Mouse (Mus musculus) frontal cortex, adult (tissue): ENCODE measurements around the gene Gse1.
A peak's percentile ranks its signal among the peaks of the same experiment; 100 is the strongest.
"Not testable (repeated sequence)": the region's sequence is repeated elsewhere in the genome, so short reads cannot be mapped to it uniquely, and the experiment has no call there.

Experiments used
- ATAC-seq: cut with Nextera tagmentation; 2 replicates; pipeline ENCODE4 v1.9.2; 2017; ENCODE audit warnings: mild to moderate bottlenecking, moderate library complexity, mixed read lengths; ENCODE audit not compliant: low TSS enrichment

The Gse1 gene

DNA sequence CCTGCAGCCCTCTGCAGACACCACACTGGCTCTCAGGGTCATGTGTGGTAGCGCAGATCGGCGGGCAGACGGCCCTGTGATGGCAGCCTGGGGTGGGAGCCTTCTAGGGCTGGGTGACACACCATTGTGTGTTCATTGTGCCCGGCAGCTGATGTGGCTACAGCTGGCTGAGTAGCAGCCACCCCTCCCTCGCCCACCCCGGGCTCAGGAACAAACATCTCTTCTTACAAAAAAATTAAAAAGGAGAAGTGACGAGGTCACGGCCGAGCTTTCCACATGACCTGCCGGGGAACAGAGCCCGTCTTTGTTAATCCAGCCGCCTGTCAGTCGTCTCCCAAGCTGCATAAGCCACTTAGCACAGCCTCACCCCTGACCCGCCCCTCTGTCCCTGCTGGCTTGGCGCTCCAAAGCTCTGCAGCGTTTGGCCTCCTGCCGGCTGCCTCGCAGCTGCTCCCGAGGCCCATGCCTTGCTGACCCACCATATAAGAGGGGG lies 94.7 kb downstream of the Gse1 start:
- peak; percentile 17; the same call in 1 of the 2 replicates for ATAC-seq

DNA sequence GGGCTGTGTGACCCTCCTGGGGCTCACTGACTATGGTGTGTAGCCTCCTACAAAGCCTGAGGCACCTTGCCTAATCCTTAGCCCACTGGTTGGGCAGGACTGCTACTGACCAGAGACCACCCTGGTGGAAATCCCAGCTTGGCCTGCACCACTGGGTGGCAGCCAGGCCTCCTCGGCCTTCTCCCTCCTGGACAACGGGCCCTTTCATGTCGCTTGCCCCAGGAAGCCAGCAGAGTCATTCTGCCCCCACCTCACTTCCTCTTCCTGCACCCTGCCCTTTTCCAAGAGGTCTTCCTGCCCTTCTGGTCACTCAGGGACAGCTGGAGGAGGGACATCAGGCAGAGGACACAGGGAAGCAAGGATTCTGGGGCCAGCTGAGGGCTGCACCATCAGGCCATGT lies 96.3 kb downstream of the Gse1 start:
- no peak for ATAC-seq

DNA sequence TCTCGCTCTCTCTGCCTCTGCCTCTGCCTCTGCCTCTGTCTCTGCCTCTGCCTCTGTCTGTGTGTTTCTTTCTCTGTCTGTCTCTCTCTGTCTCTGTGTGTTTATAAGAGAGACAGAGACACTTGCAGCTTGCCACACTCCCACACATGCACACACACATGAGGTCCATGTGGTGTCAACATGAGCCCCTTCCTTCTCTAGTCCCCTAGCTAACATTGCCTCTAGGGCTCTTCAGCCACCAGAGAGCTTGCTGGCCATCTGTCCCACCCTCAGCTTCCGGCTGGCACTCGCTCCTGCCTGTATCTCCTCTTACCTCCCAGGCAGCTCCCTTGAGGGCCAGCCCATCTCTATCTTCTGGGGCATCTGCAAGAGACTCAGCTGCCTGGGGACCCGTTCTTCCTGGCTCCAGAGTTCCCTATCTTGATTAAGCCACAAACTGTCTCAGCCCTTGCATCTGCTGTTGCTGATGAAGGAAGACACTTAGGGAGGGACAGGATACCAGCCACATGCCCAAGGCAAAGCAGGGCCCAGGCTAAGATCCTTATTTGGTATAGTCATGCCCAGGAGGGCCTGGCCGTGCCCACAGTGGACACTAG lies 97.0 kb downstream of the Gse1 start:
- peak; percentile 32; the same call in 1 of the 2 replicates for ATAC-seq

DNA sequence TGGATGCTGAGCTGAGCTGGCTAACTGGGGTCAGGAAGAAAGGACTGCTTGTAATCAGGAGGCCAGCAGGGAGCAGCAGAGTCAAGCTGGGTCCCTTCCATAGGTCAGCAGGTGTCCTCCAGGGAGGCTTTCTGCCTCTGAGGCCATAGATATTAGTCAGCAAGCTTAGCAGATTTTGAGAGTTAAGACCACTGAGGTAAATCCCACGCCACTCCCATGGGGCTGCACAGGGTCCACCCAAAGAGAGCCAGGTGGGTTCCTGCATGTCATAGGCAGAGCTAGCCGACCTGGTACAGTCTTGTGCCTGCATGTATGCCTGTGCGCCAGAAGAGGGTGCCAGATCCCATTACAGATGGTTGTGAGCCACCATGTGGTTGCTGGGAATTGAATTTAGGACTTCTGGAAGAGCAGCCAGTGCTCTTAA lies 98.9 kb downstream of the Gse1 start:
- no peak for ATAC-seq

DNA sequence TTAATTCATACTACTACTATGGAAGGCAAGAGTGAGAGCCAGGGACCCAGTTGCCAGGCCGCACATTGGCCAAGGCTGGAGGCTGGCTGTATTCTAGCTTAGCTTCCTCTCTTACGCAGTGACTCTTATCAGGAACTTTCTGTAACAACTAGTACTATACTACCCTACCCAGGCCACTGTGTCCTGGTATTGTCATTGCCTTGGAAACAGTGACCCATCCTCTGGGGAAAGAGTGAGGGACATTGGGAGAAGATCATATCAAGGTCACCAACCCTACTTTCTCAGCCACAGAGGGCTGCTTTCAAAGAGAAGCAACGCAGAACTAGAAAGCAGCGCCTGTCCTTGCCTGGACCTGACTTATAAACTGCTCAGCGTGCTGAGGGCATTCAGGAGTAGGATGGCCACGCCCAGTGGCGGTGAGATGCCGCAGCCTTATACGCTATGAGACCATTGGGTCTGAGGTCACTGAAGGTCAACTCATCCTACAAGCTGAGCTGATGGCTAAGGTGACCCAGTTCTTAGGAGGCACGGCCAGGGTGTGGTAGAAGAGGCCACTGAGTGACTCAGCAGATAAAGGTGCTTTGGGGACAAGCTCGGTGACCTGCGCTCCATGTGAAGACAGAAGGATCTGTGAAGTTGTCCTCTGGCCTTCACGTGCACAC lies 100.2 kb downstream of the Gse1 start:
- no peak for ATAC-seq

DNA sequence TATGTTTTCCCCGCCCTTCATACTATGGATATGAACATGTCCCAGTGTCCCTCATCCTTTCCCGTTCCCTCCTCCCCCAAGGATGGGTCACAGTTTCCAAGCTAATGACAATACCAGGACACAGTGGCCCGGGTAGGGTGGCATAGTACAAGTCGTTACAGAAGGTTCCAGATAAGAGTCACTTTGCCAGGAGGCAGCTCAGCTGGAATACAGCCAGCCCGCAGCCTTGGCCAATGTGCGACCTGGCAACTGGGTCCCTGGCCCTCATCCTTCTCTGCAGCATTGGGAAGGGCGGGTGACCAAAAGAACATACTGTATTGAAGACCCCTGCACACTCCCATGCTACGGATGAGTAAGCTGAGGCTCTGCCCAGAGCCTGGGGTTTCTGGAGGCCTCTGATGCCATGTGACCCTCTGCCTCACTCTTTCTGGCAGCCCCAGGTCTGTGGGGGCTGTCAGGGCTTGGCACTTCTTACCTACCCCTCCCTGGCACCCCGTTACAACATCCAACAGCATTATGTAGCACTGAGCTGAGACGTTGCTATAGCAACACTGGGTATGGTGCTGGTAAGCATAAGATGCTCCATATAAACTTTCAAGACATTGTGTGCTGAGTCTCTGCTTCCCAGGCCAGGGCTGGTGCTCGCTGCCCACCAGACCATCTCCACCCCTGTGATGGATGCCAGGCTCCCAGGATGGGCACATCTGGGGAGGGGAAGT lies 100.9 kb downstream of the Gse1 start:
- ATAC-seq, result peak; percentile 80

DNA sequence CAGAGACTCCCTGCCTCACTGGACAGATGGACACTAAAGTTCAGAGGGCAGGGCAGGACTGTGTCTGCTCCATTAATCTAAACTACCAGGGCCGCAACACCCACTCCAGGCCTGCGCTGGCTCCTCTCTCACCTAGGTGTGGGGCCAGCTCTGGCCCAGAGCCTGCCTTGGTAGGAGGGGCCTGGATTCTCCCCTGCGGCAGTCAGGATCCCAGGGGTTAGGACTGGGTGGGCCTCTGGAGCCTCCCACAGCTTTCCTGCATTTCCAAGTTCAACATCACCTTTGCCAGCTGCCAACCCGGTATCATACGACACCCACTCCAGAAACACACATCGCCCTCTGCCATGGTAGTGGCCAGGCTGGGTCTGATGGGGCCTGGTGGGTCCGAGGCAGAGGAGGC lies 102.8 kb downstream of the Gse1 start:
- no peak for ATAC-seq

DNA sequence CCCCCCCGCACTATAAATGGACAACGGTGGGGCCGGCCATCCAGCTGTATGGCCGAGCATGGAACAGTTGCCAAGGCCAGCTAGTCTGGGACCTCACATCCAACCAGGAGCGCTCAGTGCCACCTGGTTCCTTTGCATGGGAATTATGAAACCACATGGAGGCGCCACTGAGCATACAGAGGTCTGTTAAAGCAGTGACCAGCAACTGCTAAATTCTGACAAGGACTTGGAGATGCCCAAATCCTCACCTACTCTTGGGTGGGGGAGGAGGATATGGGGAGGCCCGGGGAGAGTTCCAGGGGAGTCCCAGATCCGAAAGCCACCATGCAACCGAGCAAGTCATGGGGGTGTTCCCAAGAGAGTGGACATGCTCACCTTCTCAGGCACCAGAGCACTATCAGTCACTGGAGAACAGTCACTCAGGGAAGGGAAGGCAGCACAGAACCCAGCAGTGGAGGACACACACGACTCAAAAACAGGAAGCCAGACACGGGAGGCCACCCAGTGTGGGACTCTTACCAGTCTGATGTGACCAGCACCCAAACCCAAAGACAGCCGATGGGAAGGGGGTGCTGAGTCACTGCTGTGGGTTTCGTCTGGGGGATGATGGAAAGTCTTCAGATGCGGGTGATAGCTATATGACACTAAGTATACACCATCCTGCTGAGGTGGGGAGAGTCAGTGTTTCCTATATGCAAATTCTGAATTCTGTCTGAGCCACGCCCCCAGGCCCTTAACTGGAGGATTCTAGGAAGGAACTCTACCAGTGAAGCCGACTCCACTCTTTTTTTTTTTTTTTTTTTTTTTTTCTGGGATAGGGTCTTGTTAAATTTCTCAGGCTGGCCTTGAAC lies 104.3 kb downstream of the Gse1 start:
- no peak for ATAC-seq

DNA sequence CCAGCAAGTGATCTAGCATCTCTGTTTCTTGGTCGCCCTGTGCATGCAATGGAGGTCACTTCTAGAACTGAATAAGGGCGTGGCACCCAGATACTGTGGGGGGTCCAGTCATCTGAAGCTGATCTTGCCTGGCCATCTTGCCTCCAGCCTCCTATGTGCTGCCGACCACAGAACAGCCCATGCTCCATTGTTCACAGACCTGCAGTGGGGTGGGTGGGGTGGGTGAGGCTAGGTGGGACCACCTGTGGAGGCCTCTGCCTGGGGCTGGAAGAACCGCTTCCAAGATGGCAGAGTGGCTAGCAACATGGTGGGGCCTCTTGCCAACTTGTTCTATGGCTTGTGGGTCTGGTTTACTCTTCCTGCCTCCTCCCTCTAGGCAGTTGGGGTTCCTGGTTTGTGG lies 105.4 kb downstream of the Gse1 start:
- no peak for ATAC-seq

DNA sequence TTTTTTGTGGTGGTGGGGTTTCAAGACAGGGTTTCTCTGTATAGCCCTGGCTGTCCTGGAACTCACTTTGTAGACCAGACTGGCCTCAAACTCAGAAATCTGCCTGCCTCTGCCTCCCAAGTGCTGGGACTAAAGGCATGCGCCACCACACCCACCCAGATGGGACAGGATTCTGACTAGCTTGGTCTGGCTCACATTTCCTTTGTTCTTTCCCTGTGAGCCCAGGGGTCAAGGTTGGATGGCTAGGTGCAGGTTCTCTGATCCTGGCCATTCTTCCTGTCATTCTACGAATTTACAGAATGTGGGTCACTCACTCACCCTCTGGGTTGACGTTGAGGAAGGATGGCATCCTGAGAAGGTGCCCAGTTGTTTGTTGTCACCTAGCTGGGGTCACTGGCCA lies 106.0 kb downstream of the Gse1 start:
- ATAC-seq, result not testable (repeated sequence)

DNA sequence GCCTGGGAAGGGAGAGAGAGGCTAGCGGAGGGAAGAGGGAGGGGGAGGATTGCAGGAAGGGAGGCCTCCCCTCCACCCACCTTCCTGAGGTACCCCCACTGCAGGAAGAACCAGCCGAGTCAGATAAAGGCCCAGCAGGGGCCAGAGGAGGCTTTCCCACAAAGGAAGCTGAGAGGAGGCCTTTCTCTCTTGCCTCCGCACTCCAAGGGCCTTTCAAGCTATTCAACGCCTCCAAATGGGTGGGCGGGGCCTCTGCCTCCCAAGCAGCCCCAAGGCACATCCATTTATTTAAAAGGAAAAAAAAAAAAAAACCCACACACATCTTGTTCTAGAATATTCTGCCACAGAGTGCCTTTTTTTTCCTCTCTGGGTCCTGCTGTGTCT lies 106.6 kb downstream of the Gse1 start:
- ATAC-seq, result no peak

DNA sequence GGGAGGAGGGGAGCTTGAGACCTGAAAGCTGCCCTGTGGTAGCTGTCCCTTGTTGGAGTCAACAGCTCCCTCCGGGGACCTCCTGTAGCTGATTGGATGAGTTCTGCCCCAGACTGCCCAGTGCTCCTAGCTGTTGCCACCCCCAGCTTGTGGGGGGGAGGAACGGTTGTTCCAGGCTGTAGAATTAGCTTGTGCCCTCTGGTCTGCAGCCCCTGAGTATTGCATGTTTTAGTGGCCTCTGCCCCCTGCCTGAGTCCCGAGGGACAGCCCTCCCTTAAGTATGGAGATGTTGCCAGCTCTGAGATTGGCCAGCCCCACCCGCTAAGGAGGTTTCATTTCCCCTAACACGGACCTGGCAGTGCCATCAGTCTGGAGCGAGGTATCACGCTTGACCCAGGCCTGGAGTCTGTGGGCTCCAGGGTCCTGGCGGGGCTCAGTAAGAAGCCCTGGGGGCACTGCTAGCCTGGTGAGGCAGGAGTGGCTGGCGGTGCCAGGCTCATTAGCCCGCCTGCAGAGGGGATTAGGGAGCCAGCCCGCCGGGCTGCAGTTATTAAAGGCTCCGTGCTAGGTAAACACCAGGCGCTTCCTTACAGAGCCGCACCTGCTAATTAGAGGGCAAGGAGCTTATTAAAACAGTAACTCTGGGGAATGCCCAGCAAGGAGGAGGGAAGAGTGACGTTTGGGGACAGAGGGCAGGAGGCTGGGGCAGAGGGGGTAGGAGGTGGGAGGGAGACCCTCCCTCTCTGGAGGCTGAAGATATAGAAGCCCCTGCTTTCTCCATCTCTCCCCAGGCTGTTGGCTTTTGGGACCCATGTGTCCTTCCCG lies 107.2 kb downstream of the Gse1 start:
- no peak for ATAC-seq

DNA sequence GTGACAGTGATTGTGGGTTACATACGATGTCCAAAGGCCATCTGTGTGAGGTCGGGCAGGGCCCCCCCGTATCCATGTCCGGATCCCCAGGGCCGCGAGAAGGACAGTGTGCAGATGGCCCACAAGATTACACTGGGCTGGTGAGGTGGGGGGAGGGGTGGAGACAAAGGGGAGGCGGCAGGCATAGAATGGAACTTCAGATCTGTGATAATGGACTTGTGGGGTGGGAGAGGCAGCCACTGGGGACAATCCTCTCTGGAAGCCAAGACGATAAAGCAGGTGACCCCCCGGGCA lies 107.8 kb downstream of the Gse1 start:
- no peak for ATAC-seq

DNA sequence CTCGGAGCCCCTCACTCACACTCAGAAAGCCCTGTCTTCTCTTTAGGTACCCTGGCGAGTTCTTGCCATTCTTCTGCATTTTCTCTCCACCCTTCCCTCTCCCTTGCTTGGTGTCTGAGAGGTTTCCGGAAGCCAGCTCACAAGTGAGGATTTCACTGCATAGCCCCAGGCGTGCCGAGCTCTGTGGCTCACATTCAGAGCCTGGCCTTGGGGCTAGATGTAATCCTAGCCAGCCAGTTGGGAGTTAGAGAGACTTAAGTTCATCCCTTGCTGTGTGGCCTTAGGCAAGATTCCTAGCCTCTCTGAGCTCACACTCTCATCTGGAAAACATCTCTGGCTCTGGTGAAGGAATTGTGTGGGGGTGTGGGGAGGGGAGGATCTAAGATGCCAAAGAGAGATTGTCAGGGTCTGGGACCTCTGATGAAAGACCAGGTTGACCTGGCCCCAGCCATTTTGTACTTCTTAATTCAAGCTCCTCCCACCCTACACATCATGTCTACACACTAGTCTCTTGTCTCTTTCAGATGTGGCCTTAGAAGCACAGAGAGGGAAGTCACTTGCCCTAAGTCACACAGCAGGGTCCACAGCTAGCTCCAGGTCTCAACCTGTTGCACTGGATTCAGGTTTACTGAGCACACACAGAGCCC lies 108.8 kb downstream of the Gse1 start:
- ATAC-seq, result no peak

DNA sequence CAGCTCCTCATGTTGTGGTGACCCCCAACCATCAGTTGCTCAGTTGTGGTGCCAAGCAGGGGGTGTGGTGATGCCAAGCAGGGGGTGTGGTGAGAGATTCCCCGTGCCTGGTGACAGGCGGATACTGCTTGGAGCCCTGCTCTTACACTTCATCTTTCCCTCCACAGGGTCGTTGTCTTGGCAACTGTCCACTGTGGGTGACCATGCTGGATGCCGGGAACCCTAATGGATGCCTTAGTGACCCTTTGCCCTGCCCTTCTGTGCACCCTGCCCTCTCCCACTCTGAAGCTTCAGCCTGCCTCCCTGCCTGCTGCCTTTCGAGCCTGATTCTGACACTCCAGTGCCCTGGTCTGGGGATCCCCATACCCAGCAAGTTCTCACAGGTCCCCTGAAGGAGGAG lies 109.4 kb downstream of the Gse1 start:
- ATAC-seq, result no peak

DNA sequence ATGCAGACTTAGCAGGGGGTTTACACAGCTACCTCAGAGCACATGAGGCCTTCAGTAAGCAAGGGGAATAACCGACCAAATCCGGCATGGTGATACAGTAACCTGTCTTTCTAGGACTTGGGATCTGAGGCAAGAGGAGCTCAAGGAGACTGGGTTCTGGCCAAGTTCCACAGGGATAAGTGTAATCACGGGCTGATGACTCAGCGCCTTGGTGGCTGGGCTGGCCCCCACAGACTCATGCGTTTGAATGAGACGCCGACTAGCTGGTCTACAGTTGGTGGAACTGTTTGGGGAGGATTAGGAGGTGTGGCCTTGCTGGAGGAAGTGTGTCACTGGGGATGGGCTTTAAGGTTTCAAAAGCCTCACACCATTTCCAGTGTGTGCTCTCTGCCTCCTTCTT lies 110.4 kb downstream of the Gse1 start:
- no peak for ATAC-seq

DNA sequence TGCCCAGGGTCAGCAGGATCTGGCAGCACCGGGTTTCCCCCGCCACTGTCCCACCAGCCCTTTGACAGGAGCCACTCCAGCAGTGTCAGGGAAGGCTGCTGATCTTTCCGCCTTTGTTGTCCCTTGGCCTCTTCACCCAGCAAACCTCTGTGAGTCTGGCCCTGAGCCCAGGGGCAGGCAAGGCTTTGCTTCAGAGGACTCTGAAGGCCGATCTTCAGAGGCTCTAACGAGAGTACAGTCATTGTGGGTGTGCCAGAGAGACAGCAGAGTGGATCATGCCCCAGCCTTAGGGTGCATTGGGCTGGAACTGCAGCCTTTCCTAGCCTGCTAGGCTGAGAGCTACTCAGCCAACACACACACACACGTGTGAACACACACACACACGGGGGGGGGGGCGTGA lies 111.5 kb downstream of the Gse1 start:
- ATAC-seq, result no peak

DNA sequence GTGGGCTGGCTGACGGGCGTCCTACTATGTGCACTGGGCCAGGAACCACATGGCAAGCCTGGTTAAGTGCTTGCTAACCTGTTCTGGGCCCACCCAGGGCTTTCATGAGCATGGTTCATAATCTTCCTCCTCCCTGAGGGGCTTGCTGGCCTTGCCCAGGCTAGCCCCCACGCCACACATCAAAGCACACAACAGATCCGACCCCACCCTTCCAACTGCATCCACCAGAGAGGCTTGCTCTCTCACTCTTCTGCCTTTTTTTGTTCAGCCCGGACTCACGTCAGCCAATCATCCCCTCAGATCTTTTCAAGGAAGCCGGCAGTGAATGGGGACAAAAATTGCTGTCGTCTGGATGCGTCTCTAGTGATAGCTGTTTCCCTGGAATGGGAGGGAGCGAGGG lies 112.9 kb downstream of the Gse1 start:
- ATAC-seq, result no peak

DNA sequence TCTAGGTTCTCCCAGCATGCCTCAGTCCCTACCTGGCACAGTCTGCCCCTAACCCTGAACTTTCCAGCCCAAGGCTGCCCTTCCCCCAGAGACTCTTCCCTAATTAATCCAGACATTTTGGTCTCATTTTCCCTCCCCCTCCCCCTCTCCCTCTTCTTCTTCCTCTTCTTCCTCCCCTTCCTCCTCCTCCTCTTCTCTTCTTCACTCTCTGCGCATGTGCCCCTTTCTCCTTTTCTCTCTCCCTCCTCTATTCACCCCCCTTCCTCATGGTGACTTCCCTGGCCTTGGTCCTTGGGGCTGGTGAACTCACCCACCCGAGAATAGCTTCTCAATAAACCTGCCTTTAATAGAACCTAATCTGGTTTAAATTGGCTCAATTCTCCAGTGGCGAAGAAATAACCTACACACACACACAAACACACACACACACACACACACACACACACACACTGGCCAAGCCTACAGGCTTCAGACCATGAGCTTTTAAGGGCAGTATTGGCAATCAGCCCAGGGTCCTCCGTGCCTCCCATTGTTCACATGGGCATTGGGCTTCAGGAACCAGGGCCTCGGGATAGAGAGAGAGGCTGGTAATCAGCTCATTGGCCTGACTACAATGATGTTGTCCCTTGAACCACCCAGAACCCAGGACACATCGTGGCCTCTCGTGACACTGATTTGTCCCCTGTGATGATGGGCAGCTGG lies 114.7 kb downstream of the Gse1 start:
- ATAC-seq, result no peak

DNA sequence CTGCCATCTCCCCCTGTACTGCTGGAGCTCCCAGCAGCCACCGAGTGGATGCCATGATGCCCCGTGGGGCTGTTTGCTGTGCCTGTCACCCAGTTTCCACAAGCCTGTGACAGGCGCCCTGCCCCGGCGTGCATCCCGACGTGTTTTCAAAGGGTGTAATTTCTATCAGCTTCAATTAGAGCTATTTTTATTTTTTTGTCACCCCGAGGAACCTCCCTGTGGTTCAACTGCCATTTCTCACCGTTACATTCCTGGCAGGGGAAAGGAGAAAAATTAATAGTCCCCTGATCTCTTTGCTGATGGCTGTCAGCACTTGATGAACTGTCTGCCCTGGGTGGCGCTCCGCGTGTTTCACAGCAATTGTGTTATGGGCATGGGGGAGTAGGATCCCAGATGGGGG lies 115.3 kb downstream of the Gse1 start:
- no peak for ATAC-seq
